Mouse (Mus musculus) megakaryocyte, embryonic 14.5 days (primary cell): ENCODE results near the gene Cyp4f17.
"Not testable (repeated sequence)": the region's sequence is repeated elsewhere in the genome, so short reads cannot be mapped to it uniquely, and the experiment has no call there.

Experiments
- FLI1 ChIP-seq: IDR thresholded peaks from 2 replicates; pipeline ENCODE4 v1.6.1; 2012; ENCODE audit warnings: low read length, inconsistent platforms, mixed read lengths
- GATA1 ChIP-seq: IDR thresholded peaks from 3 replicates; pipeline ENCODE4 v1.6.1; 2012; ENCODE audit warnings: mixed read lengths, low read length, inconsistent platforms, borderline replicate concordance

- TF ChIP-seq GATA1, FLI1: not testable (repeated sequence)
Observed at GRCm38 (mm10) chr17:32532356-32532755, 26.5 kb downstream of the Cyp4f17 start.
